Mouse (Mus musculus) erythroid progenitor cell, adult 5-6 weeks (primary cell): ENCODE results near the gene Hist1h3d. TPM values are rescaled to one million over a fixed set of nuclear protein-coding genes. Genes with fewer than 3 reads are reported as not detected.

Experiments
- ATAC-seq: replicated peaks from 2 replicates; pipeline ENCODE4 v1.8.0; 2016; ENCODE audit warnings: moderate number of reproducible peaks, mild to moderate bottlenecking, moderate TSS enrichment, inconsistent platforms; ENCODE audit not compliant: poor library complexity, low FRiP score, severe bottlenecking
- total RNA-seq, 2 experiments: library from RNA; stranded (forward) in 1 of 2; stranded (reverse) in 1 of 2; fragments of 150-400 nt in 1 of 2; fragments of 186-747, 209-891 nt in 1 of 2; gene quantifications; 2 replicates each; pipeline versions ENCODE4 v1.2.3 to v1.2.4; 2015 to 2017; ENCODE audit warnings: low replicate concordance in 2 of 2

The Hist1h3d gene
- total RNA-seq, 2 experiments from 2014 or later, result 363 to 379 TPM

- ATAC-seq, result peak; percentile 99
Measured at GRCm38 (mm10) chr13:23609209-23609608, 33.6 kb downstream of the Hist1h3d start.

- 0 out of 2 replicates have a peak, but pooled peaks have one; percentile 32 for ATAC-seq
Measured at GRCm38 (mm10) chr13:23609844-23610243, 34.3 kb downstream of the Hist1h3d start.

DNA sequence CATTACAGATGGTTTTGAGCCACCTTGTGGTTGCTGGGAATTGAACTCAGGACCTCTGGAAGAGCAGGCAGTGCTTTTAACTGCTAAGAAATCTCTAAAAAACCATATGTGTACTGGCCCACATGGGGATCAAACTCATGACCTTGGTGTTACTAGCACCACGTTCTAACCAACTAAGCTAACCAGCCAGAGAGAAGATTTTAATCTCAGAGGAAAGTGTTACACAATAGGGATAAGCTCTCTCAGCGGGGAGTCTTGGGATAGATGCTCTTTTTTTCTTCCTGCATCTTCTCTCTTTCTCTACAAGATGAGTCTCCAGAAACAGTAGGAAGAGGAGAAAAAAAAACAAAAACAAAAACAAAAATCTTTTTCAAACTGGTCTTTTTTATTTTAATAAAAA, 34.8 kb downstream of the Hist1h3d start:
- ATAC-seq, result no peak

- no peak for ATAC-seq
Measured at GRCm38 (mm10) chr13:23611638-23612037, 36.1 kb downstream of the Hist1h3d start.

DNA sequence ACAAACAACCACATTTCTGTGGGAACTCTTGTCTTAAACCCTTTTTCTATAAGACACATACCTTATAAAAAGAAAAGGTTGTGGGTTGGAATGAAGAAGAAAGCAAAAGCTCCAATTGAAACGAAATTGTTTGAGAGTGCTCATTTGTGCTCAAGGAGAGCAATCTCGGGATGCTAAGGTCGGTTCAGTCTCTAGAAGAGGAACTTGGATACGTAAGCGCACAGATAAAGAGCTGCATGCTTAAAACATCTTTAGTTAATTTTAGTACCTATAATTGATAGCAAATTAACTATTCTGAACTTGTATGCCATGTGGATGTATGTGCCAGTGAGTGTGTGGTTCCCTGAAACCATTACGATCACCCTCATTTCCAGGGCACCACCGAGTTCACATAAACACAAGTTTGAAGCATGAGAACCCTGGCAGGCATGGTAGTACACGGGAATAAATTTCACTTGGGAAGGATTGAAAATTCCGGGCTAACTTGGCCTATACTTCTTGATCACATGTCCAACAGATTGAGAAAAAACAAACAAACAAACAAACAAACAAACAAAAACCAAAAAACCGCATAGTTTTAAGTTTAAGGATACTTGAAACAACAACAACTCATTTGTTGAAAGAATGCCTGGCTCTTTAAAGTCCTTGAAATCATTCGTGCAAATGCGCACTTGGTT, 44.6 kb downstream of the Hist1h3d start:
- no peak for ATAC-seq

GRCm38 (mm10) chr13:23620733-23621531, 45.4 kb downstream of the Hist1h3d start, which contains the start of gene Hist1h2be:
Gene Hist1h2be, minus strand, starts transcription at chr13:23621124.
- ATAC-seq, result peak; percentile 75

GRCm38 (mm10) chr13:23621532-23622174, 46.1 kb downstream of the Hist1h3d start:
- ATAC-seq, result peak; percentile 75

DNA sequence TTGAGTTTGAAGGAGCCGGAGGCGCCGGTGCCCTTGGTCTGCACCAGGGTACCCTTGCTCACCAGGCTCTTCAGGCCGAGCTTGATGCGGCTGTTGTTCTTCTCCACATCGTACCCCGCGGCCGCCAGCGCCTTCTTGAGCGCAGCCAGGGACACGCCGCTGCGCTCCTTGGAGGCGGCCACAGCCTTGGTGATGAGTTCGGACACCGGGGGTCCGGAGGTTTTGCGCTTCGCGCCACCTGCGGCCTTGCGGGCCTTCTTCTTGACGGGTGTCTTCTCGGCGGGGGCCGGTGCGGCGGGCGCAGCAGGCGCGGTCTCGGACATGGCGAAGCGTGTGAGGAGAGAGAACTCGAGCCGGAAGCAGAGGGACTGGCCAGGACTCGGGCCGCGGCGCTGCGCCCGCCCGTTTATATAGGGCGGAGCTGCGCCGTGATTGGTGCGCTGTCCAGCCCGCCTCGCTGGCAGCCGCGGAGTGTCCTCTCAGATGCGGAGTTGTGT, 46.7 kb downstream of the Hist1h3d start, which contains the start of gene Hist1h1e:
Hist1h1e (minus strand) TSS at position 384 of the 497 bp plus-strand sequence.
- ATAC-seq, result peak; percentile 65

DNA sequence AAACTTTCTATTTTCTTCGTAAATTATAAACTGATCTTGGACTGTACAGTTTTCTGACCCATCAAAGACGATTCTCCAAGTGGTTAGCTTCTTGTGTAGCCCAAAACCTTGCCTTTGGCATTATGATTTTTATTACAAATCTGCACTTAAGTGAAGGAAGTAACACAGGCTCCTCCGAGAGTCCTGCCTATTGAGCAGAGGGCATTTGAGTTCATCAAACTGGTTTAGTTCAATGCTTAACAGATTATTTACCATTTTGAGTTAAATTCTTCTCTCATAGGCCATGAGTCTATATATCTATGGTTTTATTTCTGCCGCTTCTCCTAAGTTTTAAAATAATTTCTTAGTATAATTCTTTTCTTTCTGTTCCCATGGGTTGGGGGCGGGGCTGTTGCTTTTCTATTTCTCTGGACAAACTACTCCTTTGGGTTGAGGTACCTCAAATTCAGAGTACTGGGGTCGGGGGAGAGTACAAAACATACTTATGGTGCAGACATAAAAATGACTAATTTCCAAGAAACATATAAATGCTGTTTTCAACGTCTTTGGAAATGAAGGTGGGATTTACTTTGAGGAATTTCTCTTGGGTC, 47.4 kb downstream of the Hist1h3d start:
- ATAC-seq, result no peak

Other genes with a start within 250 kb of the Hist1h3d start
Only the 30 nearest of the 35 such genes appear.
- 1.1 and 2.1 TPM in 2 replicates for gene Abt1, start 151.9 kb upstream of the Hist1h3d start, total RNA-seq (2015; ENCODE audit: low replicate concordance)
- 1.3 and 1.6 TPM in 2 replicates for gene Abt1, start 151.9 kb upstream of the Hist1h3d start, total RNA-seq (2017; ENCODE audit: low replicate concordance)
- gene Btn1a1, start 109.9 kb upstream of the Hist1h3d start, total RNA-seq (2015; ENCODE audit: low replicate concordance), result 1.4 and 4.2 TPM in 2 replicates
- 0.90 and 1.4 TPM in 2 replicates for gene Btn1a1, start 109.9 kb upstream of the Hist1h3d start, total RNA-seq (2017; ENCODE audit: low replicate concordance)
- gene Btn2a2, start 86.9 kb upstream of the Hist1h3d start, total RNA-seq (2015; ENCODE audit: low replicate concordance), result not detected in 2 replicates
- gene Btn2a2, start 86.9 kb upstream of the Hist1h3d start, total RNA-seq (2017; ENCODE audit: low replicate concordance), result not detected in 2 replicates
- gene Hist1h4h, start 44.7 kb upstream of the Hist1h3d start, total RNA-seq (2015; ENCODE audit: low replicate concordance), result 323 and 492 TPM in 2 replicates
- 3,110 and 3,215 TPM in 2 replicates for gene Hist1h4h, start 44.7 kb upstream of the Hist1h3d start, total RNA-seq (2017; ENCODE audit: low replicate concordance)
- 180 and 320 TPM in 2 replicates for gene Hist1h2af, start 41.9 kb upstream of the Hist1h3d start, total RNA-seq (2015; ENCODE audit: low replicate concordance)
- gene Hist1h2af, start 41.9 kb upstream of the Hist1h3d start, total RNA-seq (2017; ENCODE audit: low replicate concordance), result 7,936 and 7,993 TPM in 2 replicates
- 573 TPM in 2 replicates for gene Hist1h3g, start 40.3 kb upstream of the Hist1h3d start, total RNA-seq (2015; ENCODE audit: low replicate concordance)
- gene Hist1h3g, start 40.3 kb upstream of the Hist1h3d start, total RNA-seq (2017; ENCODE audit: low replicate concordance), result 250 and 889 TPM in 2 replicates
- 90.1 and 113 TPM in 2 replicates for gene Hist1h2bh, start 32.4 kb upstream of the Hist1h3d start, total RNA-seq (2015; ENCODE audit: low replicate concordance)
- 325 and 367 TPM in 2 replicates for gene Hist1h2bh, start 32.4 kb upstream of the Hist1h3d start, total RNA-seq (2017; ENCODE audit: low replicate concordance)
- gene Hist1h3f, start 31.7 kb upstream of the Hist1h3d start, total RNA-seq (2015; ENCODE audit: low replicate concordance), result 145 and 158 TPM in 2 replicates
- gene Hist1h3f, start 31.7 kb upstream of the Hist1h3d start, total RNA-seq (2017; ENCODE audit: low replicate concordance), result 262 and 310 TPM in 2 replicates
- 838 and 1,105 TPM in 2 replicates for gene Hist1h4f, start 24.1 kb upstream of the Hist1h3d start, total RNA-seq (2015; ENCODE audit: low replicate concordance)
- gene Hist1h4f, start 24.1 kb upstream of the Hist1h3d start, total RNA-seq (2017; ENCODE audit: low replicate concordance), result 7,675 and 12,079 TPM in 2 replicates
- gene Hist1h1d, start 22.5 kb upstream of the Hist1h3d start, total RNA-seq (2015; ENCODE audit: low replicate concordance), result 59.1 and 59.8 TPM in 2 replicates
- gene Hist1h1d, start 22.5 kb upstream of the Hist1h3d start, total RNA-seq (2017; ENCODE audit: low replicate concordance), result 587 and 674 TPM in 2 replicates
- 238 and 264 TPM in 2 replicates for gene Hist1h3e, start 13.4 kb upstream of the Hist1h3d start, total RNA-seq (2015; ENCODE audit: low replicate concordance)
- gene Hist1h3e, start 13.4 kb upstream of the Hist1h3d start, total RNA-seq (2017; ENCODE audit: low replicate concordance), result 387 and 422 TPM in 2 replicates
- 4.2 and 33.5 TPM in 2 replicates for gene Hist1h2ae, start 4.5 kb upstream of the Hist1h3d start, total RNA-seq (2015; ENCODE audit: low replicate concordance)
- gene Hist1h2ae, start 4.5 kb upstream of the Hist1h3d start, total RNA-seq (2017; ENCODE audit: low replicate concordance), result 1,390 and 1,464 TPM in 2 replicates
- 851 and 976 TPM in 2 replicates for gene Hist1h2bg, start 4.4 kb upstream of the Hist1h3d start, total RNA-seq (2015; ENCODE audit: low replicate concordance)
- gene Hist1h2bg, start 4.4 kb upstream of the Hist1h3d start, total RNA-seq (2017; ENCODE audit: low replicate concordance), result 2,677 and 3,057 TPM in 2 replicates
- 1,210 and 1,460 TPM in 2 replicates for gene Hist1h2bf, start 1.6 kb upstream of the Hist1h3d start, total RNA-seq (2015; ENCODE audit: low replicate concordance)
- 1,557 and 1,840 TPM in 2 replicates for gene Hist1h2bf, start 1.6 kb upstream of the Hist1h3d start, total RNA-seq (2017; ENCODE audit: low replicate concordance)
- gene Hist1h2ad, start 1.4 kb upstream of the Hist1h3d start, total RNA-seq (2015; ENCODE audit: low replicate concordance), result 9.0 and 15.1 TPM in 2 replicates
- gene Hist1h2ad, start 1.4 kb upstream of the Hist1h3d start, total RNA-seq (2017; ENCODE audit: low replicate concordance), result 2,771 and 6,356 TPM in 2 replicates
- 1,614 and 1,995 TPM in 2 replicates for gene Hist1h4d, start 5.8 kb downstream of the Hist1h3d start, total RNA-seq (2015; ENCODE audit: low replicate concordance)
- 2,133 and 2,242 TPM in 2 replicates for gene Hist1h4d, start 5.8 kb downstream of the Hist1h3d start, total RNA-seq (2017; ENCODE audit: low replicate concordance)
- 39.8 and 50.1 TPM in 2 replicates for gene Hist1h2be, start 45.4 kb downstream of the Hist1h3d start, total RNA-seq (2015; ENCODE audit: low replicate concordance)
- 202 and 281 TPM in 2 replicates for gene Hist1h2be, start 45.4 kb downstream of the Hist1h3d start, total RNA-seq (2017; ENCODE audit: low replicate concordance)
- 1,339 and 1,610 TPM in 2 replicates for gene Hist1h1e, start 46.8 kb downstream of the Hist1h3d start, total RNA-seq (2015; ENCODE audit: low replicate concordance)
- gene Hist1h1e, start 46.8 kb downstream of the Hist1h3d start, total RNA-seq (2017; ENCODE audit: low replicate concordance), result 1,649 and 1,886 TPM in 2 replicates
- 7.5 and 8.3 TPM in 2 replicates for gene Hist1h2ac, start 108.2 kb downstream of the Hist1h3d start, total RNA-seq (2015; ENCODE audit: low replicate concordance)
- gene Hist1h2ac, start 108.2 kb downstream of the Hist1h3d start, total RNA-seq (2017; ENCODE audit: low replicate concordance), result 152 and 187 TPM in 2 replicates
- 84.3 and 136 TPM in 2 replicates for gene Hist1h2bc, start 108.4 kb downstream of the Hist1h3d start, total RNA-seq (2015; ENCODE audit: low replicate concordance)
- gene Hist1h2bc, start 108.4 kb downstream of the Hist1h3d start, total RNA-seq (2017; ENCODE audit: low replicate concordance), result 401 and 556 TPM in 2 replicates
- 2.2 TPM in 1 of 2 replicates, not detected in the other for gene Hist1h1t, start 120.1 kb downstream of the Hist1h3d start, total RNA-seq (2015; ENCODE audit: low replicate concordance)
- 3.5 and 8.2 TPM in 2 replicates for gene Hist1h1t, start 120.1 kb downstream of the Hist1h3d start, total RNA-seq (2017; ENCODE audit: low replicate concordance)
- 225 and 268 TPM in 2 replicates for gene Hist1h4c, start 122.7 kb downstream of the Hist1h3d start, total RNA-seq (2015; ENCODE audit: low replicate concordance)
- 667 and 1,084 TPM in 2 replicates for gene Hist1h4c, start 122.7 kb downstream of the Hist1h3d start, total RNA-seq (2017; ENCODE audit: low replicate concordance)
- 7.5 and 14.1 TPM in 2 replicates for gene Hfe, start 135.1 kb downstream of the Hist1h3d start, total RNA-seq (2015; ENCODE audit: low replicate concordance)
- 0.77 and 2.2 TPM in 2 replicates for gene Hfe, start 135.1 kb downstream of the Hist1h3d start, total RNA-seq (2017; ENCODE audit: low replicate concordance)
- 527 and 533 TPM in 2 replicates for gene Hist1h1c, start 163.0 kb downstream of the Hist1h3d start, total RNA-seq (2015; ENCODE audit: low replicate concordance)
- 3,859 and 4,708 TPM in 2 replicates for gene Hist1h1c, start 163.0 kb downstream of the Hist1h3d start, total RNA-seq (2017; ENCODE audit: low replicate concordance)
- gene Hist1h3c, start 169.8 kb downstream of the Hist1h3d start, total RNA-seq (2015; ENCODE audit: low replicate concordance), result 412 and 474 TPM in 2 replicates
- 1,335 and 2,217 TPM in 2 replicates for gene Hist1h3c, start 169.8 kb downstream of the Hist1h3d start, total RNA-seq (2017; ENCODE audit: low replicate concordance)
- gene Hist1h2bb, start 171.0 kb downstream of the Hist1h3d start, total RNA-seq (2015; ENCODE audit: low replicate concordance), result 856 and 1,017 TPM in 2 replicates
- 7,682 and 13,399 TPM in 2 replicates for gene Hist1h2bb, start 171.0 kb downstream of the Hist1h3d start, total RNA-seq (2017; ENCODE audit: low replicate concordance)
- 222 and 372 TPM in 2 replicates for gene Hist1h2ab, start 175.4 kb downstream of the Hist1h3d start, total RNA-seq (2015; ENCODE audit: low replicate concordance)
- 5,516 and 10,292 TPM in 2 replicates for gene Hist1h2ab, start 175.4 kb downstream of the Hist1h3d start, total RNA-seq (2017; ENCODE audit: low replicate concordance)
- gene Hist1h3b, start 176.5 kb downstream of the Hist1h3d start, total RNA-seq (2015; ENCODE audit: low replicate concordance), result 1,233 and 1,450 TPM in 2 replicates
- 1,686 and 1,833 TPM in 2 replicates for gene Hist1h3b, start 176.5 kb downstream of the Hist1h3d start, total RNA-seq (2017; ENCODE audit: low replicate concordance)
- 331 and 380 TPM in 2 replicates for gene Hist1h4b, start 181.2 kb downstream of the Hist1h3d start, total RNA-seq (2015; ENCODE audit: low replicate concordance)
- 1,134 and 2,811 TPM in 2 replicates for gene Hist1h4b, start 181.2 kb downstream of the Hist1h3d start, total RNA-seq (2017; ENCODE audit: low replicate concordance)
- gene Hist1h4a, start 185.5 kb downstream of the Hist1h3d start, total RNA-seq (2015; ENCODE audit: low replicate concordance), result 142 and 188 TPM in 2 replicates
- 706 and 1,369 TPM in 2 replicates for gene Hist1h4a, start 185.5 kb downstream of the Hist1h3d start, total RNA-seq (2017; ENCODE audit: low replicate concordance)